In the genomic region with DNA sequence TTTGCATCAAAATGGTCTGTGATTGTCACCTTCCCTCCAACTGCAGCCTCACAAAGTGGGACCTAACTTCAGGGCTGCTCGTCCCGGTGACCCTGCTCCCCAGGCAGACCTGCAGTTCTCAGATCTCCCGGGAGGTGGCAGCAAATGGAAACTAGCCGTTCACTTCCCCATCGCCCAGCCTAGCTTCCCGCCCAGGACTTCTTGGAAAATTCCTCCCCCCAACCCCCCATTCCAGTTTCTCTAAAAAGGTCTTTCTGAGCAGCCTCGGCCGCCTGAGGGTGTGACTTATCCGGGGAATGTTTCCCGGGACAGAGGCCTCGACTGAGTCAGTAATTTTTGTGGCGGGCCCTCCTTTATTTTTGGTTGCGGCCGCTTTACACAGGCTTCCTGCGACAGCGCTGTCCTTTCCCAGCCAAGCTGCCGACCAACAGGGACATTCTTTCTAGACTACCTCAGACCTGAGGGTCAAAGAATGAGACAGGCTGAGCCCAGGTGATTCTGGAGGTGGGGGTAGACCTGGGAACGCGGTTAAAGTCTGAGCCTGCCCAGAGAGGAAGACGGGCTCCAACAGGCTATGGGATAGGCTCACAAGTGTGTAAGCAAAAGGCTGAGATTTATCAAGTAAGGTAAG, we compare ENCODE assay signal across 8 mouse cellular contexts. TPM values are rescaled to one million over a fixed set of nuclear protein-coding genes. Genes with fewer than 3 reads are reported as not detected.
DNase-seq lines count a peak whose midpoint lies in the region; ATAC-seq and TF ChIP-seq lines count a peak whose summit lies in the region.

No protein-coding gene starts in this region.

- peaks cover 4% of the 10 kb centered on the region; the same call in 1 of the 2 replicates for H3K4me1 ChIP-seq in forebrain, embryonic 15.5 days
- H3K4me1 ChIP-seq in lung, embryonic 14.5 days (ENCODE audit: insufficient read depth): no peaks in the 10 kb centered on the region

- no peaks in the 10 kb centered on the region for H3K9me3 ChIP-seq in forebrain, embryonic 15.5 days
- H3K9me3 ChIP-seq in lung, embryonic 14.5 days (ENCODE audit: low read depth, low read length): no peaks in the 10 kb centered on the region

- peak; percentile 90 for TF ChIP-seq CTCF in lung, embryonic 14.5 days (IDR thresholded peaks at IDR 0.05; ENCODE audit: low read depth)

- peak overlapping the region; percentile 56 for H3K9ac ChIP-seq in forebrain, embryonic 15.5 days (replicated peaks)
- H3K9ac ChIP-seq in lung, embryonic 14.5 days: peak overlapping the region; percentile 66

- DNase-seq in ES-CJ7 (ENCODE audit: low read depth, low spot score): peak; percentile 89
- peak; percentile 92 for DNase-seq in cerebellum, adult 18-20 months
- peak; percentile 69 for DNase-seq in heart, postnatal 25 days (ENCODE audit: low spot score)
- DNase-seq in layer of hippocampus, adult 18-20 months (ENCODE audit: low spot score in 2 of 2): peak; percentile 56 to 87
- DNase-seq in lung, embryonic 14.5 days: peak; percentile 94
- DNase-seq in testis, postnatal 14 days (ENCODE audit: low spot score): peak; percentile 76

- intact Hi-C loops in heart, postnatal 25 days (cut with DNase I): loop anchor here (10.0 kb wide), 2 partner anchors 203 to 343 kb away; no protein-coding TSS in a partner anchor

- ATAC-seq in forebrain, embryonic 15.5 days (replicated peaks): peak; percentile 79
- ATAC-seq in lung, embryonic 14.5 days (ENCODE audit: insufficient read depth): peak; percentile 69
- peak; percentile 58; the same call in 1 of the 2 replicates for ATAC-seq in neutrophil, adult 5-6 weeks (ENCODE audit: extremely low read depth, insufficient number of reproducible peaks, low FRiP score, poor library complexity, severe bottlenecking)

- no peak overlapping the region for H3K27ac ChIP-seq in forebrain, embryonic 15.5 days (replicated peaks)
- H3K27ac ChIP-seq in lung, embryonic 14.5 days (ENCODE audit: low read depth): peak overlapping the region; percentile 63; the same call in 1 of the 2 replicates

- peak overlapping the region; percentile 46 for H3K4me3 ChIP-seq in forebrain, embryonic 15.5 days
- H3K4me3 ChIP-seq in lung, embryonic 14.5 days (ENCODE audit: low read depth, low read length): peak overlapping the region; percentile 35

- no peaks in the 10 kb centered on the region for H3K36me3 ChIP-seq in forebrain, embryonic 15.5 days
- no peaks in the 10 kb centered on the region for H3K36me3 ChIP-seq in lung, embryonic 14.5 days (ENCODE audit: insufficient read depth)

- 3% methylated on average over 20 of the region's 20 CpGs for WGBS in forebrain, embryonic 15.5 days
- 2% methylated on average over 20 of the region's 20 CpGs for WGBS in lung, embryonic 14.5 days

- no peaks in the 10 kb centered on the region for H3K27me3 ChIP-seq in forebrain, embryonic 15.5 days
- no peaks in the 10 kb centered on the region for H3K27me3 ChIP-seq in lung, embryonic 14.5 days (ENCODE audit: insufficient read depth, low read length)

- H3K4me2 ChIP-seq in forebrain, embryonic 15.5 days (replicated peaks): peak overlapping the region; percentile 68
- H3K4me2 ChIP-seq in lung, embryonic 14.5 days: peak overlapping the region; percentile 71

RNA-seq across cellular contexts. Expression of gene Ahctf1, which starts 44.4 kb away (rescaled TPM):
- 19.8 and 22.2 TPM in 2 replicates for polyA plus RNA-seq in forebrain, embryonic 15.5 days (2015; fragmentation: Nextera tagmentation; extraction: Ambion mirVana)
- 10 to 100 TPM; 15.8 to 20.5 TPM for total RNA-seq in heart, postnatal 25 days (2021)
- total RNA-seq in layer of hippocampus, adult 18-20 months (2021): 10 to 100 TPM; 41.2 to 43.1 TPM
- polyA plus RNA-seq in lung, embryonic 14.5 days (2014; fragmentation: Nextera tagmentation; extraction: Ambion mirVana): 35.5 and 36.6 TPM in 2 replicates
- 77.2 and 99.0 TPM in 2 replicates for total RNA-seq in neutrophil, adult 5-6 weeks (2017)

RNA-seq across cellular contexts. Expression of gene Gm10518, which starts 44.7 kb away (rescaled TPM):
- polyA plus RNA-seq in forebrain, embryonic 15.5 days (2015; fragmentation: Nextera tagmentation; extraction: Ambion mirVana): 0.29 TPM in 1 of 2 replicates, not detected in the other
- not detected for total RNA-seq in heart, postnatal 25 days (2021)
- not detected for total RNA-seq in layer of hippocampus, adult 18-20 months (2021)
- 0.24 TPM in 1 of 2 replicates, not detected in the other for polyA plus RNA-seq in lung, embryonic 14.5 days (2014; fragmentation: Nextera tagmentation; extraction: Ambion mirVana)
- total RNA-seq in neutrophil, adult 5-6 weeks (2017): 0.86 and 1.6 TPM in 2 replicates
